Mouse (Mus musculus): ENCODE measurements around the gene Krtap28-13.

Krtap28-13 gene

GRCm38 (mm10) chr1:83096935-83097334 lies 36.2 kb downstream of the Krtap28-13 start:
- DNase-seq, result no peak

- DNase-seq, result no peak
Measured at GRCm38 (mm10) chr1:83099160-83099559, 38.4 kb downstream of the Krtap28-13 start.

- no peak for DNase-seq
Measured at GRCm38 (mm10) chr1:83099580-83100137, 38.9 kb downstream of the Krtap28-13 start.

GRCm38 (mm10) chr1:83101891-83102290 lies 41.2 kb downstream of the Krtap28-13 start:
- DNase-seq, result no peak

GRCm38 (mm10) chr1:83105464-83105863 lies 44.7 kb downstream of the Krtap28-13 start:
- no peak for DNase-seq

- no peak for DNase-seq
Measured at GRCm38 (mm10) chr1:83107410-83107978, 46.8 kb downstream of the Krtap28-13 start.

GRCm38 (mm10) chr1:83110992-83111391 lies 50.3 kb downstream of the Krtap28-13 start:
- DNase-seq, result no peak
